Mouse (Mus musculus): ENCODE measurements at regions not wholly inside any gene's neighbourhood (a gene's known extent, or its start where the extent isn't known, plus 50 kb on each side); places are given as distances from the start of the nearest gene placed in this dataset.

DNA sequence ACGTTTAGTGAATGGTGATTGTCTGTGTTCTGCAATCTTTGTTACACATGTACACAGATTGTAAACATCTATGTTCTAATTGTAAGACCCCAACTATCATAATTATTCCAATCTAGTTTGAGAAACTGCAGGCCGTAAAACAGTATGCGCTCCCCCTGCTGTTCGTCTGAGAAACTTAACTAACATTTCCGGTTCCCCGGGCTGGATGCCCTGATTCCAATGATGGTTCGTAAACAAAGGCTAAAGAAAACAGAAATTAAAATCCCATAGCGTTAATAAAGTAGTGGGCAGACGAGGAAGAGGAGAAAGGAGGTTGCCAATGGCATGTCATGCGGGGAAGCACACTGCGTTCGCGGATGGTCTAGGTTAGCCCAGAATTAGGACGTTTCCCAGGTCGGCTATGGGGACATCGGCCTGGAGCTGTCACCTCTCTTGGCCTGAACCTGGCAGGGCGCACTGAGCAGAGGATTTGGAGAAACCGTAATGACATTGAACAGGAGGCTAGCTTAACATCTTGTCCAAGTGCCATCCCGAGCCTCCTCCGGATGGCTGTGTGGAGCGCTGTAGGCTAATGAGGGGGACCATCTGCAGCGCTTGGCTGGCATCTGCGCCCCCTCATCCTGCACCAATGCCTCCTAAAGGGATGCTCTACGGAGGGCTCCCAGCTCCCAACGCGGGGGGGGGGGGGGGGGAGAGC is 55.7 kb upstream of the Hnrnpa3 start:
- POLR2A ChIA-PET: interaction anchor here in 3 of 4 experiments (0.6 to 10.7 kb wide), 22 partner anchors 12 to 335 kb away, joined by 3 to 95 read pairs (median 4); partner anchors contain the start of genes Hnrnpa3 (in 1 of the 3) and Nfe2l2 (in 1 of the 3)
- CTCF ChIA-PET: interaction anchor here in 3 of 4 experiments (0.5 to 2.6 kb wide), 21 partner anchors 9 to 1805 kb away, joined by 3 to 12 read pairs (median 4); partner anchors contain the start of gene Nfe2l2 (in 2 of the 3)

- ChIA-PET CTCF (interaction anchor here (0.5 to 1.7 kb wide), 23 partner anchors 9 to 510 kb away, joined by 3 to 14 read pairs (median 4); partner anchors contain the start of gene Nfe2l2 (in 1 of the 4)), POLR2A (interaction anchor here in 3 of 4 experiments (0.6 to 10.7 kb wide), 28 partner anchors 8 to 931 kb away, joined by 3 to 95 read pairs (median 4); partner anchors contain the start of genes Hnrnpa3 (in 2 of the 3) and Nfe2l2 (in 2 of the 3))
These were observed 53.4 kb upstream of the Hnrnpa3 start for GRCm38 (mm10) chr2:75605634-75606033.

- CTCF ChIA-PET: interaction anchor here in 2 of 4 experiments (0.6 to 1.7 kb wide), 6 partner anchors 63 to 465 kb away, joined by 3 to 8 read pairs (median 4); partner anchors contain the start of gene Nfe2l2 (in 1 of the 2)
- POLR2A ChIA-PET: interaction anchor here (0.5 to 10.7 kb wide), 41 partner anchors 11 to 384 kb away, joined by 3 to 95 read pairs (median 6); partner anchors contain the start of genes Hnrnpa3 (in 4 of the 4), Nfe2l2 (in 2 of the 4) and Agps (in 1 of the 4)
These were observed 51.8 kb upstream of the Hnrnpa3 start for GRCm38 (mm10) chr2:75607010-75607915.

DNA sequence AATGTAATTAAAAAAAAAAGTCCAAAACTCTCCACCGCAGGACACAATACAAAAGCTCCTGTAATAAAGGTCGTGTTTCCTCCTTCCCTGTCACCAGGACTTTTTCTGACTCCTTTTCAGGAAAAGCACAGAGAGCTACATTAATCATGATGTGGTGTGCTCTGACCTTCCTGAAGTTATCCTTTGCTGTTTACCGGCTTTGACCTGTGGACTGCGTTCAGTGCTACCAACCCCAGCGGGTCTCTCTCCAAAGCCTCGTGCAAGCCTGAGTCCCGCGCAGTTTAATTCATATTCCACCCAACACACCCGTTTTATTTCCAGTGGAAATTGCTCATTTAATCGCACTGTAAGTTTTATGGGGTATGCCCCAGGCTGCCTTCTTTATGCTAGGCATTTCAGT is 51.1 kb upstream of the Hnrnpa3 start:
- ChIA-PET CTCF (interaction anchor here (0.6 to 3.4 kb wide), 9 partner anchors 14 to 507 kb away, joined by 3 to 15 read pairs (median 3); no protein-coding TSS in a partner anchor), POLR2A (interaction anchor here (0.5 to 10.7 kb wide), 57 partner anchors 9 to 1715 kb away, joined by 3 to 95 read pairs (median 4); partner anchors contain the start of genes Hnrnpa3 (in 4 of the 4), Nfe2l2 (in 2 of the 4), Agps (in 1 of the 4) and Atf2 (in 1 of the 4))

DNA sequence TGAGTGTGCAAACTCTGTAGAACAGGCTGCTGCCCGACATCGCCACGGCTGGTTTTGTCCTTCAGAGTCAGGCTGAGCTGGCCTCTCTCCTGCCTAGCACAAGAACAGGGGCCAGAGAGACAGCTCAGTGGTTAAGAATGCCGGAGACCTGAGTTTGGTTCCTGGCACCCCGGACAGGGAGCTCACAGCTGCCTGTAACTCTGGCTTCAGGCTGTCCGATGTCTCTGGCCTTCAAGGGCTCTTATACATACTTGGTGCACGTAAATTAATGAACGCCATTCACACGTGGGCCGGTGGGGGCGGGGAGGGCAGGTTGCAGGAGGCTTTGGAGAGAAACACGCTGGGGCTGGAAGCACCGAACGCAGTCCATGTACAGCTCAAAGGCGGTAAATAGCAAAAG is 50.6 kb upstream of the Hnrnpa3 start:
- POLR2A ChIA-PET: interaction anchor here (0.6 to 10.7 kb wide), 66 partner anchors 9 to 1716 kb away, joined by 3 to 95 read pairs (median 4); partner anchors contain the start of genes Hnrnpa3 (in 4 of the 4), Nfe2l2 (in 2 of the 4), Agps (in 1 of the 4) and Atf2 (in 1 of the 4)
- CTCF ChIA-PET: interaction anchor here (0.6 to 3.4 kb wide), 14 partner anchors 13 to 506 kb away, joined by 3 to 15 read pairs (median 3); no protein-coding TSS in a partner anchor

GRCm38 (mm10) chr2:75609150-75609946 is 49.7 kb upstream of the Hnrnpa3 start:
- ChIA-PET POLR2A (interaction anchor here (0.6 to 10.7 kb wide), 64 partner anchors 8 to 507 kb away, joined by 3 to 95 read pairs (median 5); partner anchors contain the start of genes Hnrnpa3 (in 4 of the 4), Nfe2l2 (in 3 of the 4) and Agps (in 1 of the 4)), CTCF (interaction anchor here in 3 of 4 experiments (0.6 to 3.4 kb wide), 7 partner anchors 13 to 753 kb away, joined by 3 to 15 read pairs (median 3); no protein-coding TSS in a partner anchor)
